Mouse (Mus musculus): Measurements from ENCODE around the gene Top2a. TPM values are rescaled to one million over a fixed set of nuclear protein-coding genes. Genes with fewer than 3 reads are reported as not detected.

Gene Top2a
- total RNA-seq, 1 experiment from 2014 or later, result 28.2 TPM

DNA sequence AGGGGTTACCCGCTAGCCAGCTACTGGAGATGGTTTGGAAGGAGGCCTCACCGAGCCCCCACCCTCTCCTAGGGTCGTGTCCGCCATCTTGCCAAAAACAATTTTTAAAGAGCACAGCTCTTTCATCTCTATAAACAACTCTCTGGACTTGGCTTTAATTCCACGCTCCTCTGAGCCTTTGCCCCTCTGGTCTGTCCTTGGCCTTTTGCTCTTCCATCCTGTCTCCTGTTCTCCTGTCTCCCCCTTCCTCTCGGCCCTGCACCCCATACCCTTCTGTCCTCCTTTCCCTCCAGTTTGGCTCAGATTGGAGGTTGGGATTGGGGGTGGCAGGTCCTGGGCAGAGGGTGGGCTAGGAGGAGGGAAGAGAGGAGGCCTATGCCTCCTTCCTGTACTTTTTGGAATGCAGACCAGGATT is 59.8 kb downstream of the Top2a start:
- no peak for DNase-seq

DNA sequence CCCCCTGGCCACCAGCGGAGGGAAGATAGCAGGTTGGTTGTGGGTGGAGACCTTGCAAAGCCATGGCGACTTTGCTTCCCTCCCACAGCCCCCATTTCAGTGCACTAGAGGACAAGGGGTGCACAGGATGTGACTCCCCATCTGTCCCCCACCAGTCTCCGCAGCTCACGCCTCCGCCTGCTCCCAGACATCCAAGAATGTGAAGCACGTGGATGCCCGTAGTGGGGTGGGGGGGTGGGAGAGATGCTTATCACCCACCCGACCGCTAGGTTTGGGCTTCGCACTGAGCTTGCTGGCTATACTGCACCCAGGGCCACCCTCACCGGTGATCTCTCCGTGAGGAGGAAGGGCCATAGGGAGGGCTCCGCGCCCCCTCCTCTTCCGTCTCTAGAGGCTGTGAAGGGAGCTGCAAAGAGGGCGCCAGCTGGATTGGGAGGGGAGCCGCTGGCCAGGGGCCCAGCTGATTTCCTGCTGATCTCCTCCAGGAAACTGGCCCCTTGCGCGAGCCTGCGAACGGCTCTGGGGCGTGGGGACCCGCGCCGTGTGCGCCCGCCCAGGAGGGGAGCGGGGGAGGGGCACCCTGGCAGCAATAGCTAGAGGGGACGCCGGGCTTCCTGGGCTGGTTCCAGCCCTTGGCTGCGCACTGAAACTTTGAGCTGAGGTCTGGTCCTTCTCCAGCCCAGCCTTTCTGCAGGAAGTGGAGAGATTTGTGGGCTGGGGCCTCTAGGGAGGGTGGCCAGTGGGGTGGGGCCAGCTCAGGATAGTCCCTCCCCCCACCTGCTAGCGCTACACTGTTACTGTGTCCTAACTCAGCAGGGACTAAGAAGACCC is 60.6 kb downstream of the Top2a start:
- DNase-seq, result peak; percentile 80

DNA sequence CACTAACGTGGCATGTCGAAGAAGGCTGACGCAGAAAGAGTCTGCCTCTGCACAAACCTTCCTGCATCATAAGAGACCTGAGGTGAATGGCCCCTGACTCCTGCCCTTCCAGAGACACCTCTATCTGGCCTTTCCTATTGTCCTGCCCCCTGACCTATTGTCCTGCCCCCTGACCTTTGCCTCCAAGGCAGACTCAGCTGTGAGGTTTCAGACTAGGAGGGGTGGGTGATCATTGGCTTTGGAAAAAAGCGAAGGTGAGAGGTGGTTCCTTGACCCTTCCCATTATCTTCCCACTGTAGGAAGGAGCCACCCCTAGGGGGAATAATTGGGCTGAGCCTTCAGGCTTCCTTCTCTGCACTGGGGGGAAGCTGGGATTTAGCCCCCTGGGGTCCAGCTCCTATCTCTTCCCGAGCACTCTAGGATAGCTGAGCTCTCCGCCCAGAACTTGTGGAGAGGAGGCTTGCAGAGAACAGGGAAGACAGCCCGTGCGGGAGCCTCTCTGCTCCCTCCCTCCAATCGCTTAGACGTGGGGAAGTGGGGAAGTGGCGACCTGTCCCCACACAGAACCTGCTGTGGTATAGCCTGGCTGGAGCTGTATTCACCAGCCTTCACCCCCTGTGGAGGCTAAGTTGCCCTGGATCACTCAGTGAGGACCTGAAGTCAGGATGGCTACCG is 61.4 kb downstream of the Top2a start:
- no peak for DNase-seq

DNA sequence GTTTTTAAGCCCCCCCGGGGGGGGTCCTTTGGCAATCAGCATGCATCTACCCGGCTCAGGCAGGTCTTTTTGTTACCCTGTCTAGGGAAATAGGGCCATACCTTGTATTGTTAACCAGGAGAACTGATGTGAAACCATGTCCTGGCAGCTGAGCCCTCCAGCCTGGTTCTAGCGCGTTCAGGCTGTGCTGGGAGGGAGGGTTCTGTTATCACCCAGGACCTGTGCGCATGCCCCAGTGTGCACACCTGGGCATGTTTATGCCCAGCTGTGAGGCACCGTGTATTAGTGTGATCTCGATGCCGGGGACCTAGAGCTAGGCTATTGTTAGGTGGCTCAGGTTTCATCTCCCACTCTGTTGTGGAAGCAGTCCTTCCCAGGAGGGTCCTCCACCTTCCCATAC is 62.2 kb downstream of the Top2a start:
- no peak for DNase-seq

DNA sequence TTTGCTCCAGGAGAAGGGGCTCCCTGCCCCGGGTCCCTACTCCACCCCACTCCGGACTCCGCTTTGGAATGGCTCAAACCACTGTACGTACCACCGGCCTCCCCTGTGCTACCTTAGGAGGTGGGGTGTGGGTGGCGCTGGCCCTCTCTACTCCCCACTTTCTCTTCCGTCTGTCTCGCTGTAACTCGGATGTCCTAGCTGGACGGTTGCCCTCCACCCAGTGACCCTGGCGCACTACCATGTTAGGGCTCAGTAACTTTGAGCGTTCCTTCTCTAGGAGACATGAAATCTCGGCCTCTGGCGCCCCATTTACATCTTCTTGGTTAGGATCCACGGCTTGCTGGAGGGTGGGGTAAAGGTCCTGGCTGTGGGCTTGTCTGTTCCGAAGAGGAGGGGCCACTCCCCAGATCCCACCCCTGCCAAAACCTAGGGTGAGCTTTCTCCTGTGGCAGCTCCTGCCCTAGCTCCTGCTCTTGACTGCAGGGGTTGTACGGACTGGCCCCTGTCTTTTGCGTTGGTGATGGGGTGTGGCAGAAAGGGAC is 62.9 kb downstream of the Top2a start:
- DNase-seq, result peak; percentile 51

DNA sequence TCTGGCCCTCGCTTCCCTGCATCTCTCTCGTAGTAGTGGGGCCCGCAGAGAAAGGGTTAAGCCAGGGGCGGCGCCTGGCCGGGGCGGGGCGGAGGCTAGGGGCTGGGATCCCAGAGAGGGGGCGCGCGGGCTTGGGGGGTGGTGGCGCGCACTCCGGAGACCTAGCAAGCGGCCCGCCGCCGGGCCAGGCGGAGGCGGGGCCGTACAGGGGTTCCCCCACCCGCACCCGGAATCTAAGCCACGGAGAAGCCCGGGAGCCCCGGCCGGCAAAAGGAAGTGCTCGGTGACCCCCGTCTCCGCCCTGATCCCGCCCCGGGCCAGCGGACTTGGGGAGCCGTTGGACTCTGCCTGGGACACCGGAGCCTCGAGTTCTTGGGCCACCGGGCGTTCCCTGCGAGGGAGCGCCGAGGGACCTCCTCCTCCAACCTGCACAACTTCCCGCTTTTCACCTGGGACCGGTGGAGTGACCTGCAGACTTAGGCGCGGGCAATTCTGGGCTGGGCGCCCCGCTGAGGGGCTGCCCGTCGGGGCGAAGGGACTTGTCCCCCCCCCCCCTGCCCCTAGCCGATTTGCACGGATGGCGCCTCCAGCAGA is 63.6 kb downstream of the Top2a start:
- peak; percentile 84 for DNase-seq

DNA sequence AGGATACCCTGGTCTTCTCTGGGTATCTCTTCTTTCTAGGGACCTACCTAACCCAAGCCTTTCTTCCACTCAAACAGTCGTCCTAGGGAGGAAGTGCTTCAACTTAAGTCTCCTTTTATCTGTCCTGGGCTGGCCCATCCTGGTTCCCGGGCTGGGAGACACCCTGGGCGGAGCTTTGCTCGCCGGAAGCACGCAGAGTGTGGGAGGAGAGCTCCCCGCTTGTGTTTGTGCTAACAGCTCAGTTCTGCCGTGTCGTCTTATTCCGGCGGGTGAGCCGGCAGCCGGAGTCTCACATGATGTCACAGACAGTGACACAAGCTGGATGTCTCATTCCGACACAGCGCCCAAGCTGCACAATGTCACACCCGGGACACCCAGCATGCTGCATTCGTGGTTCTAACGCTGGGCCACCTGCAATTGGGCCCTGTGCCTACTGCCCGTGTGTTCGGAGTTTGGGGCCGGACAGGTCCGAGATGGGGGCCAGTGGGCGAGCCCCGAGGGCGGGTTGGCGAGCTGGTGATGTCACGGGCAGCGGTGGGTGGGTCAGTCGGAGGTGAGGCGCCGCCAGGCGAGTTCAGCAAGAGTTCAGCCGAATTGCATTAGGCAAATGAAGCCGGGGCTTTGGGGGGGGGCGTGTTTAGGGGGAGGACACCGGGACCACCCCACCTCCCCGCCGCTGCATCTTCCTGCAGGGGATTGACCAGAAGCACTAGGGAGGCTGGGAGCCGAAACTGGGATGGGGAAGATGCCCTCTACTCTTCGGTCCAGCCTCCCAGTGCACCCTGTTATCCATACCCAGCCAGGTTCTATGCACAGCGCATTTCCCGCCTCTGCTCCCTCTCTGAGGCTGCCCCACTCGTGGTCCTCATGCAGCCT is 64.3 kb downstream of the Top2a start:
- peak; percentile 81 for DNase-seq

DNA sequence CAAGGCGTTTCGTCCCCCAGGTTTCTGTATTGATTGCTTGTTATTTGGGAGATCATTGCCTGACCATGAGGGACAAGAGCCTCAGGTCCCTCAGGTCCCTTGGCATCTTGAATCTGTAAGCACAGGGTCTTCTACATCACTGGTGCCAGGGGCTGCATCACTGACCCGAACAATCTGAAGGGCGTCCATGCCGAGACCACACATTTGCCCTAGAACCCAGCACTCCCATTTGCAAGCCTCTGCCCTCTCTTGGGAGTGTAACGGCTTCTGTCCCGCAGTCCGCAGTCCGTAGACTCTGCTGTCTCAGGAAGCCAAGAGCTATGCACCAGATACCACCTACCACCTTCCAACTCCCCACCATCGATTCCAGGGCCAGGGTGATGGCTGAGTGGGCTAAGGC is 67.6 kb downstream of the Top2a start:
- no peak for DNase-seq

DNA sequence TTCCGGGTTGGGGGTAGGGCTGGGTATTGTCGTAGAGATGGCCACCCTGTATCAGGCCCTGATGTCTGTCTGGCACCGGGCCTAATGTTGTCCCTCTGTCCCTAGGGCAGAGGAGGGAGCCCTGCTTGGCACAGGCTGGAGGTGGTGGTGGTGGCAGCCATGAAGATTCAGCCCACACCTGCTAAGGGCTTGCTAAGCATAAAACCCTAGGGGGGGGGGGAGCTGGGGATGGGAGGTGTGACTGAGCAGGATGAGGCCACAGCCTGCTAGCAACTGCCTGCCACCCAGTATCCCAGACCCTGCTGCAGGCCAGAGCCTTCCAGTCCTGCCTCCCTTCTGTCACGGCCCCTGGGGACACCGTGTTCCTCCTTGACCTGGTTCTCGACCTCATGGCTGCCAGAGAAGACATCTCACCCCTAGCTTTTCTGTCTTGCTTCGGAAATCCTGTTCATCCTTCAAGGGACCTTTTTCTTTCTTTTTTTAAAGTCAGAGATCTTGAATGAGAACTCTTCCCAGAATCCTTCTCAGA is 68.2 kb downstream of the Top2a start:
- DNase-seq, result peak; percentile 46

DNA sequence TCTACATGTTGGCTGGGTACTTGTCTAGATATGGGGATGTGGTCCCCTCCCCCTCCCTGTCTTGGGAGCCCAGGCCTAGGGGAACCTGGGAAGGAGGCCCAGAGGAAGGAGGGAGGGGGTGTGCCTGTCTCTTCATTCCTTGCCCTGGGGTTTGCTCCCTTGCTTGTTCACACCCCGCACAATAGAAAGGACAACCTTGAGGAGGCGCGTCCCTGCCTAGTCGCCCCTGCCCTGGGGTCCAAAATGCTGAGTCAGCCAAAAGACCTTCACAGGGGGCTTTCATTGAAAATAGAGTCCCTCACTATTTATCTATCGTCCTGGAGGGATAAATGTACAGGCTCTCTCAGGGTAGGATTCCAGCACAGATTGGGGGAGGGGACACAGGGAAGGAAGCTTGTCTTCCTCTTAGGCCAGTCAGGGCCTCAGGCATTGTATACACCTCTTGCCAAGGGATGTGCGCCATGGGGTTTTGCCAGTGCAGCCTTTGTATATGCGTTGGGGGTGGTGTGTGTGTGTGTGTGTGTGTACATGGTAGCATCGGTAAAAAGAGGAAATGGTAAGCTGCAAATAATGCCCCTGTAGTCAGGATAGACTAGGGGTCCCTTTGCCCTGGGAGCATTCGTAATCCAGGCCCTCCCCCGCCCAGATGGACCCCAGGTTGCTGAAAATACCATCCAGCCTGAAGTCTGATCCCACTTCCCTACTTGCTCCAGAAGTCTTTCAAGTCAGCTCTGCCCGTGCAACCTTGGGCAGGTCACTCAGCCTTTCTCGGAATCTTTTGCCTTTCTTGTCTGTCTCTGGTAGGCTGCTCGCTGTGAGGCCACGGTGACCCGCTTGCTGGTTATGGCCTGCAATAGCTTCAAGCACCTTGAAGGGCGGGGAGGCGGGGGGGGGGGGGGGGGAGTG is 68.9 kb downstream of the Top2a start:
- DNase-seq, result no peak

DNA sequence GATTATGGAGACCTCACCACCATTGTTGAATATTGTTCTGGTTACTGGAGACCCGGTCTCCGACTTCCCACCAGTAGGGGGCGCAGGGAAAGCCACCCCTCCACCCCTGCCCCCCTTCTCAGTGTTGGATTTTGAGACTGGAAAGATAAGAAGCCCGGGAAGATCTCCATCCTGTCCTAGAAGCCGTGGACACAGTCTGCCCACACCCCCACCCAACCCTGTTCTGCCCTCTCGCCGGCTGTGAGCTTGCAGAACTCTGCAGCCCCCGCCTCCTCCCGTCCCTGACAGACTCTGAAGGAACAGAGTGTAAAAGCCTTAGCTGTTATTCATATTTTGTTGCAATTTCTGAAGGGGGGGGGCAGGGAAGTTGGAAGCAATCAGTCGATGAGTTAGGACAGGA is 69.6 kb downstream of the Top2a start:
- DNase-seq, result peak; percentile 83

DNA sequence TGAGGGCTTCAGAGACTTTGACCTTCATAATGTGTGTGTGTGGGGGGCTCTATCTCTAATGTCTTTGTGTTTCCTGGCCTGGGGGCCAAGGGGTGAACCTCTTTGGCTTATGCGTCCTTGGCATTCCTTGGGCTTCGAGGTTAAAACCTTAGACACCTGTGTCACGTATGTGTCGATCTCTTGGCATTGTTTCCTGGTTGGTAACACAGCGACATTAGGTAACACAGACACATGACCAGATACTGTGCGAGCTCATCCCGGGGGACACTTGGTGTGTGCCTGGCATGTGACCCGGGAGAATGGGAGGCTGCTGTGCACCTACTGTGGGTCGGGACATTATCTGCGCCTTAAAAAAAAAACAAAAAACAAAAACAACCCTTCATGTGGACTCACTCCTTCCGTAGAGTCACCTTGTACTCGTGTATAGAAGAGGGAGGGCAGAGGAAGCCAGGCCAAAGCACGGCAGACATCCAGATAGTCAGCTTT is 70.1 kb downstream of the Top2a start:
- peak; percentile 8 for DNase-seq

DNA sequence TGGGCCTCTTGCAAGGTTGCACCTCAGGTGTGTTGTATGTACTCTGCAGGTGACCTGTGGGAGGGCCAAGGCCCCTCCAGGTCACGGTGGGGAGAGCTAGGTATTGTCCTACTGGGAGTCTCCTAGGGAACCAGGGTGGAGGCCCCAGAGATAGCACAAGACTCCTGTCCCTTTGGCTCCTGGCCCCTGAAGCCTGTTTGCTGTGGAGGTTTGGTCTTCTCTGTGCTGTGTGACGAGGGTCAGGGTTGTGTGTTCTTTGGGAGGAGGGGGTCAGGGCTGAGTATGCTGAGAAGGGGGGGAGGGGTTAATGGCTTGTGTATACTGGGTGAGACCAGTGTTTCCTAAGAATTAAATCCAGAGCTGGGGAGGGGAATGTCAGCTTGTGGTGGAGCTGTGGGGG is 70.6 kb downstream of the Top2a start:
- DNase-seq, result peak; percentile 2

DNA sequence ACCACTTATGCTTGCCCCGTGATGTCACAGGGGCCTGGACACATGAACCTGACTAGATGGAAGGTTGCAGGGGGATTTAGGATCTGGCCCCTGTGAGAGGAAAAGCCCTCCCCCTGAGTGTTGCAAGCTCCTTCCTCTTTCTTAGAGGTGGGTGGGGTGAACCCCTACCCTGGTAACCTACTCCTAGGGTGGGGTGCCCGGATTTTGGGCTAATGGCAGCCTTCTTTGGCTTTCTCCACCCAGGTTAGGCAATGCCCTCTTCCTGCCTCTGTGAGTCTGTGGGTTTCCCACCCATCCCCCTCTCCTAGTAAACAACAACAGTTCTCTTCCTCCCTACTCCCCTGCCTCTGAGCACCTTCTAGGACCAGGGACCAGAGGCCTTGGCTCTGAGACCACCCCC is 71.3 kb downstream of the Top2a start:
- DNase-seq, result peak; percentile 0

DNA sequence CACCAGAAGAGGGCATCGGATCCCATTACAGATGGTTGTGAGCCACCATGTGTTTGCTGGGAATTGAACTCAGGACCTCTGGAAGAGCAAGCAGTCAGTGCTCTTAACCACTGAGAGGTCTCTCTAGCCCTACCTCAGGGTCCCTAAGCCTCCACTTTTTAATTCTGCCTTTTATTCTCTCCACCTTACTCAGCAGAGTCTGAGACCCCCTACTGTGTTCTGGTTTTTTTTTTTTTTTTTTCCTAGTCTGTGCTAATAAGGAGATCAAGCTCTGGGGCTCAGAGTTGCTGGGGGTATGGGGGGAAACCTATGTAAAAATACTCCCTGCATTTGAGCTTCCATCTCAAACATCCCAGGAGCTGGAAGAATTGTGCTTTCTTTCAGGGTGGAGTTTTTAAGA is 71.9 kb downstream of the Top2a start:
- DNase-seq, result no peak

DNA sequence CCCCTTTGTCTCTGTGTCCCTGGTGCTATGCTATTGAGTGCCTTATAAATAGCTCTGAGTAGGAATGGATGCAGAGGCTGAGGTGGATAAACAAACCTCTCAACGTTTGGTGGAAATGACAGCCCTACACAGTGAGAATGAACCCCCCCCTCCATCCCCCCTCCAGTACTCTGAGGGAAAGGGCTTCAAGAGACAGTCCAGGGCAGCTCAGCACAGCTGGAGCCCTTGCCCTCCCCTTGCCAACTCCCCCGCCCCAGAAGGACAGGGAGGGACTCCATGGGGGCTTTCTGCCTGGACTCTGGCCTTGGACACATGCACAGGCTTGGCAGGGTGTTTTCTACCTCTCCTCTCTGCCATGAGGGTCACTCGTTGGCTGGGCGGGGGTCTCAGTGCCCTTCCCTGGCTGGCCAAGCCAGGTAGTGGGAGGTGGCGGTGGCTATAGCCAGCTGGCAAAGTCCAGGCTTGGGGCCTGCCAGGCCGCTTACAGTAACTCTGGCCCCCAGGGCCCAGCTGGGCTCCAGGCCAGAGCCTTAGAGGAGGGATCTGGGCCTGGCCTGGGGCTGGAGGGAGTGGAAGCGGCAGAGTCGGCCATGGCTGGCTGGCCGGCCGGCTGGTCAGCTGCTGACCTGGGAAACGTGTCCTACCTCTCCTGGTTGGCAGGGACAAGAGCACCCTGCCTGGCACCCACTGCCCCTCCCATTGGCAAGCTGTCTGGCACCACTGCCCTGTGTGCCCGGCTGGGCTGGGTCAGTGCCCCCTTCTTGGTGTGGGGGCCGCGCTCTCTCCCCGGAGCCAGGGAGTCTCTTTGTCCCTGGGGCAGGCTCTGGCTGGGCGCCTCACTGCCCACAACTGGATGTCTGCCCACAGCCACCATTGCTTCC is 72.7 kb downstream of the Top2a start:
- DNase-seq, result peak; percentile 82

DNA sequence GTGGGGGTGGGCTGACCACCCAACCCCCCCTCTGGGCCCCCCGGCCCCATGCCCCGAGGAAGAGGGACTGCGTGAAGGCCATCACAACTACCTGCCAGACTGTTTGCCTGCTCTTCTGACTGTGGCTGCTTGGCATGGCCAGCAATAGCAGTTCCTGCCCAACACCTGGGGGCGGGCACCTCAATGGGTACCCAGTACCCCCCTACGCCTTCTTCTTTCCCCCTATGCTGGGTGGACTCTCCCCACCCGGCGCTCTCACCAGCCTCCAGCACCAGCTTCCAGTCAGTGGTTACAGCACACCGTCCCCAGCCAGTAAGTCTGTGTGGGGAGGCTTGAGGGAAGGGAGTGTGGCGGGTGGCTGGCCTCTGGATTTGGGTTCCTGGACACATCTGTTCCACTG is 73.5 kb downstream of the Top2a start:
- DNase-seq, result no peak

DNA sequence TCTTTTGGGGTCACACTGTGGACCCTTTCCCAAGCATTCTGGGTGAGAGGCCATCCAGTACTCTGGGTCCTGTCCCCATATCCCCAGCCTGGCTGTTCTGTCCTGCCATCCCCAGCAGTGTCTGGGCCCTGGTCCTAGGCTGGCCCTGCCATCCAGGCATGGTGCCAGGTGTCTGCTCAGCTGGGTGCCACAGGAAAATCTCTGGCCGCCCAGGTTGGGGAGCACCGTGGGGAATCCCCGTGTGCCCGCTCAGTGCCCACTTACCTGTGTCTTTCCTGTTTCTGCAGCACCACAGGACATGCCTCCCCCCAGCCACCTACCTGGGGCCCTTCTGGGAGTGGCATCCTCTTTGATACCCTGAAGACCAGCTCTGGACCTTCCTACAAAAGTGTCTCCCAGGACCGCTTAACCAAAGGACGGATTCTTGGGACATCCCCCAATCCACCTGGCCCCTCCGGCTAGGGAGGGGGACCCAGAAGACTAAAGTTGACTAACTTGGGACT is 74.0 kb downstream of the Top2a start:
- peak; percentile 70 for DNase-seq

DNA sequence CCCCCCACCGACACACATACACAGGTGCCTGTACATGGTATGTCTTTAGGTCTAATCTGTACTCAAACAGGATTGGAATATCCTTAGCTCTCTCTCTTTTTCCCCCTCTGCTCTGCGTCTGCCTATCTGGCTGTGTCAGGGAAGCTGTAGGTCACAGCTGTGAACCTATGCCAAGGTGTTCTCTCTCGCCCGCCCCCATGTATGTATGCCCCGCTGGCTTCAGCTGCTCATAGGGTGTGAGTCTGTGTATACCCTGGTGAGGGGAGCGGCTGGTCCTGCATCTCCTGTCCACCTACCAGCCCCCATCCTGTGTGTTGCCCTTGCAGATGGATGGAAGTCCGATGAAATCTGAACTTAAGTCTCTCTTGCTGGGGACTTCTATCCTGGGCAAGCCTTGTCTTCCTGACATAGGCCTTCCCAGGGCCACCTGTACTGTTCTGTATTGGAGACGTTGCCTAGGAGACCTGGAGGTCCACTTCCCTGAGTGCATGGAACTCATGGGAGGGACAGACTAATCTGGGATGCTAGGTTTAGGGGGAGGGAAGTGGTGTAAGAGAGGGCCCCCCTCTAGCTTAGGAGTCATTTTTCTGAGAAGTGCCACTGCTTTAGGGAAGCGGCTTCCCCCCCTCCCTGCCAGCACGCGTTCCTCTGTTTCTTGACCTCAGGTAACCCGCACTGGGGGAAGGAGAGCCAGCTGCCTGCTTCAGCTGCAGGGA is 74.6 kb downstream of the Top2a start:
- DNase-seq, result peak; percentile 3
